Mouse (Mus musculus) small intestine, adult 2 months (tissue): ENCODE data around the gene Ntf3. TPM values are rescaled to one million over a fixed set of nuclear protein-coding genes. Genes with fewer than 3 reads are reported as not detected.

Experiments
- H3K27ac ChIP-seq: fragments of 200-500 bp; 2 replicates; pipeline ENCODE4 v1.5.1; 2012; ENCODE audit warnings: low read depth, low read length, control low read depth, inconsistent platforms; ENCODE audit not compliant: insufficient read depth
- H3K27me3 ChIP-seq: fragments of 200-500 bp; 2 replicates; pipeline ENCODE4 v1.6.1; 2012; ENCODE audit warnings: mild to moderate bottlenecking, moderate library complexity, low read length, inconsistent platforms; ENCODE audit not compliant: control insufficient read depth, insufficient read depth
- H3K36me3 ChIP-seq: fragments of 200-500 bp; 2 replicates; pipeline ENCODE4 v1.6.1; 2012; ENCODE audit warnings: mild to moderate bottlenecking, low read length, control low read depth, inconsistent platforms; ENCODE audit not compliant: control insufficient read depth, insufficient read depth
- H3K4me1 ChIP-seq: fragments of 200-500 bp; 2 replicates; pipeline ENCODE4 v1.6.1; 2012; ENCODE audit warnings: low read length, inconsistent platforms, mixed read lengths; ENCODE audit not compliant: control insufficient read depth, insufficient read depth, insufficient read length
- H3K4me3 ChIP-seq: fragments of 200-500 bp; 2 replicates; pipeline ENCODE4 v1.5.1; 2012; ENCODE audit warnings: low read depth, mild to moderate bottlenecking, control low read depth, inconsistent platforms, low read length, moderate library complexity
- CTCF ChIP-seq: fragments of 200-500 bp; IDR thresholded peaks from 2 replicates; pipeline ENCODE4 v1.5.1; 2012; ENCODE audit warnings: low read depth, mild to moderate bottlenecking, control low read depth, inconsistent platforms, low read length, moderate library complexity, mixed read lengths; ENCODE audit not compliant: insufficient replicate concordance, insufficient read length; ENCODE audit errors: extremely low read depth
- POLR2A ChIP-seq: fragments of 200-500 bp; IDR thresholded peaks from 2 replicates; pipeline ENCODE4 v1.6.1; 2012; ENCODE audit warnings: low read depth, mild to moderate bottlenecking, control low read depth, inconsistent platforms, low read length, moderate library complexity
- WGBS: fragments of 180-500 bp; shearing (Covaris S2); methylation state at CpG from one replicate; pipeline ENCODE4 v1.1.7; 2018; 5-methylcytosine and 5-hydroxymethylcytosine counted together
- polyA plus RNA-seq: library from polyadenylated mRNA; depleted of rRNA; stranded (reverse); fragments of >200 nt; gene quantifications from 2 replicates; pipeline ENCODE4 v1.2.3, GENCODE M21; 2012; rRNA removed

Gene Ntf3
- polyA plus RNA-seq = 1.2 and 2.3 TPM in 2 replicates

- peak within 1 kb of the TSS; percentile 26; the same call in 1 of the 2 replicates for H3K27ac ChIP-seq
- TF ChIP-seq CTCF (no peak), POLR2A (no peak)
- H3K4me1 ChIP-seq = no peaks in the 10 kb centered on the region
- WGBS = 3% methylated on average over 27 of the region's 27 CpGs
- no peaks in the 10 kb centered on the region for H3K36me3 ChIP-seq
- peak within 1 kb of the TSS; percentile 45 for H3K4me3 ChIP-seq
- H3K27me3 ChIP-seq = peaks cover 6% of the 10 kb centered on the region; the same call in 1 of the 2 replicates
Measured at GRCm38 (mm10) chr6:126166548-126167207, at the start of gene Ntf3. TSS of gene Ntf3 (minus strand) at chr6:126166910.

- TF ChIP-seq CTCF = no peak
- TF ChIP-seq POLR2A = no peak
- no peaks in the 10 kb centered on the region for H3K27me3 ChIP-seq
- H3K36me3 ChIP-seq = no peaks in the 10 kb centered on the region
- no peak overlapping the region for H3K4me3 ChIP-seq
- 68% methylated on average over 5 of the region's 5 CpGs for whole genome bisulfite sequencing
- no peak overlapping the region for H3K27ac ChIP-seq
- H3K4me1 ChIP-seq = no peaks in the 10 kb centered on the region
Measured at GRCm38 (mm10) chr6:126213330-126213729, 46.6 kb upstream of the Ntf3 start.

- H3K4me3 ChIP-seq = no peak overlapping the region
- WGBS = 37% methylated on average over 4 of the region's 4 CpGs
- no peak overlapping the region for H3K27ac ChIP-seq
- no peak for TF ChIP-seq CTCF
- TF ChIP-seq POLR2A = no peak
- H3K36me3 ChIP-seq = no peaks in the 10 kb centered on the region
- H3K4me1 ChIP-seq = no peaks in the 10 kb centered on the region
- H3K27me3 ChIP-seq = no peaks in the 10 kb centered on the region
Measured at GRCm38 (mm10) chr6:126203366-126203765, 36.7 kb upstream of the Ntf3 start.

- TF ChIP-seq CTCF (no peak), POLR2A (no peak)
- 39% methylated on average over 7 of the region's 7 CpGs for WGBS
- Histone ChIP-seq H3K4me3 (no peak overlapping the region), H3K4me1 (no peaks in the 10 kb centered on the region), H3K27me3 (no peaks in the 10 kb centered on the region), H3K36me3 (no peaks in the 10 kb centered on the region), H3K27ac (no peak overlapping the region)
Measured at GRCm38 (mm10) chr6:126202959-126203358, 36.2 kb upstream of the Ntf3 start.

GRCm38 (mm10) chr6:126201721-126202120, 35.0 kb upstream of the Ntf3 start:
- Histone ChIP-seq H3K36me3 (no peaks in the 10 kb centered on the region), H3K27ac (no peak overlapping the region), H3K4me3 (no peak overlapping the region), H3K4me1 (no peaks in the 10 kb centered on the region), H3K27me3 (no peaks in the 10 kb centered on the region)
- 35% methylated on average over 2 of the region's 2 CpGs for WGBS
- TF ChIP-seq CTCF (no peak), POLR2A (no peak)

- 51% methylated on average over 2 of the region's 2 CpGs for WGBS
- no peaks in the 10 kb centered on the region for H3K4me1 ChIP-seq
- H3K27me3 ChIP-seq = no peaks in the 10 kb centered on the region
- H3K36me3 ChIP-seq = no peaks in the 10 kb centered on the region
- no peak for TF ChIP-seq POLR2A
- TF ChIP-seq CTCF = no peak
- H3K27ac ChIP-seq = no peak overlapping the region
- no peak overlapping the region for H3K4me3 ChIP-seq
Measured at GRCm38 (mm10) chr6:126199916-126200315, 33.2 kb upstream of the Ntf3 start.

GRCm38 (mm10) chr6:126194760-126195159, 28.1 kb upstream of the Ntf3 start:
- no peak overlapping the region for H3K4me3 ChIP-seq
- WGBS = 62% methylated on average over 4 of the region's 4 CpGs
- no peak overlapping the region for H3K27ac ChIP-seq
- TF ChIP-seq CTCF (no peak), POLR2A (no peak)
- no peaks in the 10 kb centered on the region for H3K27me3 ChIP-seq
- no peaks in the 10 kb centered on the region for H3K4me1 ChIP-seq
- no peaks in the 10 kb centered on the region for H3K36me3 ChIP-seq

GRCm38 (mm10) chr6:126190218-126190871, 23.6 kb upstream of the Ntf3 start:
- H3K36me3 ChIP-seq = no peaks in the 10 kb centered on the region
- 83% methylated on average over 10 of the region's 10 CpGs for WGBS
- TF ChIP-seq POLR2A = no peak
- no peak for TF ChIP-seq CTCF

More at GRCm38 (mm10) chr6:126190218-126190871, 23.6 kb upstream of the Ntf3 start:
- Histone ChIP-seq H3K27me3 (no peaks in the 10 kb centered on the region), H3K4me1 (no peaks in the 10 kb centered on the region), H3K4me3 (no peak overlapping the region), H3K27ac (no peak overlapping the region)
